Mouse (Mus musculus): ENCODE data around the gene Mta3.
A peak's percentile ranks its signal among the peaks of the same experiment; 100 is the strongest.

Mta3 gene

DNA sequence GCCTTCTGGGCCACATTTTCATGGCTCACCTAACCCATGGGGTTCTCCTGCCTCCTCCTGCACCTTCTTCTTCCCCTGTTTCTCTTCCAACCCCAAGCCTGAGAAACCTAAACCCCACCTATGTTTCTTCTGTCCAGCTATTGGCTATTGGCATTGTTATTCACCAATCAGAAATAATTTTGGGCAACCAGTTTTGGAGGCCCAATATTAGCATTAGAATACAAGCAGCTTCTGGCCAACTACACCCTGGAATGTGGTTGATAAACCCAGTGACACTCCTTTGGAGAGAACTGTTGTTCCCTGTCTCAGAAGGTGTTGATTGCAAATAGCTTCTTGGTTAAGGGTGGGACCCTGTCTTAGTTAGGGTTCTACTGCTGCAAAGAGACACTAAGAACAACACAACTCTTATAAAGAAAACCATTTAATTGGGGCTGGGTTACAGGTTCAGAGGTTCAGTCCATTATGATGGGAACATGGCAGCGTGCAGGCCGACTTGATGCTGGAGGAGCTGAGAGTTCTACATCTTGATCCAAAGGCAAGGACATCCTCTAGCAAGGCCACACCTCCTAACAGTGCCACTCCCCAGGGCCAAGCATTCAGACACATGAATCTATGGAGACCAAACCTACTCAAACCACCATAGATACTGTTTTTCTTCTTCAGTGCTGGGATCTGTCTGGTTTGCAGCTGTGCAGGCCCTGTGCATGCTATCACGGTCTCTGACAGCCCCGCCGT is 44.4 kb downstream of the Mta3 start:
- no peak for ATAC-seq (ENCODE audit: insufficient number of reproducible peaks, low FRiP score, low TSS enrichment)

DNA sequence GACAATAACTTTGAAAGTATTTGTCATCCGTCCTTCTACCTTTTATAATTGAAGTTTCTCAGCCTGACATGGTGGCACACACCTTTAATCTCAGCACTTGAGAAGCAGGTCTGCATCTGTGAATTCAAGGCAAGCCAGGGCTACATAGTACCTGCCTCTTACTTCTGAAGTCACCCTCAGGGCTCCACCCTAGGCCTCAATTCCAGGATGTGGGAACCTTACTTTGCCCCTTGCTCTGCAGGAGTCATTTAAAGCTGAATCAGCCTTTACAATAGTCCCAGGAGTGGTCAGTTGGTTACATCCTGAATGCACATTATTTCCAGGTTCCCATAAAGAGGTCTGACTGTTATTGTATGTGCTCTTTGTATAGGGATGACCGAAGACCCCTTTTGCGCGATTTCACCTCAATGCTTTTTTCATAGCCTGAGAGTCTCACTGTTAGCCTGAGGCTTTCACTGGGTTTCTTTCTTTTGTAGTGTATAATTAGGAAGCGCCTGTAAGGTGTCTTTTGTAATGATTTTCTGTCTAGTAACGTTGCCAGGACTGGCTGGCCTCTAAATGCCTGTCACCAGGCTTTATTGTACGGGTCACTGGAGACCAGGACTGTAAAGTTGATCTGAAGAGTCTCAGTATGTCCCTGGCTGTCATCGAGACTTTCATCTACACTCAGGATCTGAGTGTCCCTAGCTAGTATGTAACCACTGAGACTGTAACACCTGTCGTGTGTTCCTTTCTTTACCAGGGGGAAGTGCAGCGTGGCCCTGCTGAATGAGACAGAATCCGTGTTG is 47.3 kb downstream of the Mta3 start:
- no peak for ATAC-seq (ENCODE audit: insufficient number of reproducible peaks, low FRiP score, low TSS enrichment)

DNA sequence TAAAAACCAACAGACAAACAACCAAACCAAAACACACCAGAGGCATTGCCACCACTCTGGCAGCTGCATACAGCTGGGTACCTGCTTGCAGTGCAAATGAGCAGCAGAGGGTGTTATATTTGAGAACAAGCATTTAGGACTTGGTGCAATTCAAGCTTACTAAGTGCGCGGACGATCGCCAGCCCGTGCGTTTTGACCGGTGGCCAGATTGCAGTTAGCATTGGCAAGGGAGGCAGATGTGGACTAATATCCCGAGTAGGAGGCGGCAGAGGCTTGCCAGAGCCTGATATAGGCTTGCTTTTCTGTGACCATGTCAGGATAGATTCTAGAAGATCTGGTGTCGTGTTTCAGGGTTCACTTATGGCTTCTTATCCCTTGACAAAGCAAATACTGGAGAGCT is 52.1 kb downstream of the Mta3 start:
- ATAC-seq (ENCODE audit: insufficient number of reproducible peaks, low FRiP score, low TSS enrichment): no peak

DNA sequence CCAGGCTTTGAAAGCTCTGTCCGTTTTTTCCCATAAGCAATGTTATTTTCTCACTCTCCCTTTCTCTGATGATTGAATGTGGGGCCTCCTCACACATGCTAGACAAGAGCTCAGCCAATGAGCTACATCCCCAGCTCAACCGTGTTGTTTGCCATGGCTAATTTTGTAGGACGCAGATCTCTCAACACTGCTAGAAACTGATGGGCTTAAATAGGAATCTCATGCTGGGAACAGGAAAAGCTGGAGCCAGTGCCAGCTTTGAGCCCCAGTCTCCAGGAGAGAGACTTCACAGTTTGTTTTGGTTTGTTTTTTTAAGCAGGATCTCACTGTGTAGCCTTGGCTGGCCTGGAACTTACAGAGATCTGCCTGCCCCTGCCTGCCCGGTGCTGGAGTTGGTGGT is 53.6 kb downstream of the Mta3 start:
- ATAC-seq (ENCODE audit: insufficient number of reproducible peaks, low FRiP score, low TSS enrichment): peak; percentile 64

DNA sequence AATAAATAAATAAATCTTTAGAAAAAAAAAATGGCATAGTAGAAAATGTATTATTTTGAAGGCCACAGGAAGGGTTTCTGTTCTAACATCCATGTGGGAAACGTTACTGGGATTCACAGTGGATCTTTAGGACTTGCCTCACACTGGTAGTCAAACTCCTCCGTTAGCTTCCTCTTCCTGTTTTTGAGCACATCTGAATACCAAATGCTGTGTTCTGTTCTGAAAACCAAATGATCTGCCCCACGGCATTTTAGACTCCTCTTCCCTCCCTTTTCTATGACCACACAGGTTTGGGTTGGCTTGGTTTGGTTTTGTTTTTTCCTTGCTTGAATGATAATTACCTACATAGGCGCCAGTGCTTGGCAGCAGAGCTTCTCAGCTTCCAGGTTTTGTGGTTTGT is 58.6 kb downstream of the Mta3 start:
- no peak for ATAC-seq (ENCODE audit: insufficient number of reproducible peaks, low FRiP score, low TSS enrichment)

DNA sequence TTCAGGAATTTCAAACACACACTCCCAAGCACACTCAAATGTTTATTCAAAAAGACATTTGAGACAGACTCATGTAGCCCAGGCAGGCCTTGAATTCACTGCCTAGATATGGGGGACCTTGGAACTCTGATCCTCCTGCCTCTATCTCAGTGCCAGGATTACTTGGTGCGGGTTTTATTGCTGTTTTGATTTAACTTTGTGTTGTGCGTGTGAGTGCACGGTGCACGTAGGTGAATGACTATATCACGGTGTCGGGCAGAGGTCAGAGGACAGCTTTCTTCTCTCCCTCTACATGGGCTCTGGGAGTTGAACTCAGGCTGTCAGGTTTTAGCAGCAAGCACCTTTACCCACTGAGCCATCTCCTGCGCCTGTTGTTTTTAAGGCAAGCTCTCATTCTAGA is 61.1 kb downstream of the Mta3 start:
- no peak for ATAC-seq (ENCODE audit: insufficient number of reproducible peaks, low FRiP score, low TSS enrichment)

DNA sequence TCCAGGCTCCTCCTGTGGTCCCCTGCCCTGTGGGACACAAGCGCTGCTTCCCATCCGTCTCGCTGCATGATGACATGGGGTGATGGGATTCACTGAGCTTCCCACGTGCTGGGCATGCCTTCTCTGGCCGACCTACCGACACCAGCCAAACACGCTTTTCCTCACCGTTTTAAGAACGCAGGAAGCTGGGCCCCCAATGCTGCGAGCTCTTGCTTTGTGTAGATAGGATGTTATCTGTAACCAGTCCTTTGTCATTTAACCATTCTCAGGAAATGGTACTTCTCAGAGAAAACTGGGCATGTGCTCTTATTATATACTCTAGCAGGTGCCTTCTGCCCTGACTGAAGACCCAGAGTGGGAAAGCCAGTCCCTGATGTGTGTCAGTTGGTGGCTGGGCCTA is 62.3 kb downstream of the Mta3 start:
- ATAC-seq (ENCODE audit: insufficient number of reproducible peaks, low FRiP score, low TSS enrichment): no peak

DNA sequence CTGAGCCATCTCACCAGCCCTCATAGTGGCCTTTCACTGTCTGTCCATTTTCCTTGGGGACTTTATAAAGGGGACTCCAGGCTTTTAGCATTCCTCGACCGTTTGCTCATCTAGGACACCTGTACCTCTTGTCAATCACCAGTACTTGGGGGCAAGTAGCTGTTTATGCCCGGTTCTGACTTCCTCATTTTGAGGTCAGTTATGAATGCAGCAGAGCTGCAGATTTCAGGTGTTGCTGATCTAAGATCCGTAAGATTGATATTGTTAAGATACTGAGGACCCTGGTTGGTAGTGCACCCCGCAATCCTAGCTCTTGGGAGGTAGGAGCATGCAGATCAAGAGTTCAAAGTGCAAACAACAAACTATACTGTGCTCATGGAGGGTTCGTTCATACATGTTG is 64.4 kb downstream of the Mta3 start:
- ATAC-seq (ENCODE audit: insufficient number of reproducible peaks, low FRiP score, low TSS enrichment): no peak

DNA sequence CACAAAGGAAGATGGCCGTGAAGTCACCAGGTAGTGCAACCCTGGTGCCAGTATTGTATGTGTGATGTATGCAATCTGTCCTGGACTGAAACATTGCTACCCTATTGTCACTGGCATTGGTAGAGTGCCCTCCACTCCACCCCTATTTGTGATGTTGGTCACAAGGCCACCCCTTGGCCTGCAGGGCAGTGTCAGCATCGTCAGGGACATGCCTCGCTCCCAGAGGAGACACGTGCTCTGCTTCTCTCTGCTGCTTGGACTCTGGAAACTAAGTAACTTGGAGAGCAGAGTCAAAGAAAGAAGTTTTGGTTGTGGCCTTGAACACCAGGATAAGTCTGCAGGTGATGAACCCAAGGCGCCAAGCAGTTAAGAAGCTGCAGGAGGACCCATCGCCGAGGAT is 65.0 kb downstream of the Mta3 start:
- ATAC-seq (ENCODE audit: insufficient number of reproducible peaks, low FRiP score, low TSS enrichment): no peak

DNA sequence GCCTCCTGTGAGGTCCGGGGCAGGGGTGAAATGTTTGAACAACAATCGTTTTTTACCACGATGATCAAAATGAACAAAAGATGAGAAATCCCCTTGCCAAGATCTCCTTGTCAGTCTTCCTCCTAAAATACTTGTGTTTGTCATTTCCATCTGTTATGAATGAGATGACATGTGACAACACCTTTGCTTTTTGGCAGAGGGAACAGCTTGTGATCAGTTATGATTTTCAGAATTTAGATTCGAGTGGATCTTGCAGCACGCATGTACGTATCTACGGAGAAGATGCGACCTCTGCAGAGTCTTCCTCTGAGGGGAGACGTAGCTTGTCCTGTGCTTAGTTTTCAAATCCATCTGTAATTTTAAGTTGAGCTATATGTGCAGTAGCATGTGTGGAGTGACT is 66.1 kb downstream of the Mta3 start:
- ATAC-seq (ENCODE audit: insufficient number of reproducible peaks, low FRiP score, low TSS enrichment): no peak

DNA sequence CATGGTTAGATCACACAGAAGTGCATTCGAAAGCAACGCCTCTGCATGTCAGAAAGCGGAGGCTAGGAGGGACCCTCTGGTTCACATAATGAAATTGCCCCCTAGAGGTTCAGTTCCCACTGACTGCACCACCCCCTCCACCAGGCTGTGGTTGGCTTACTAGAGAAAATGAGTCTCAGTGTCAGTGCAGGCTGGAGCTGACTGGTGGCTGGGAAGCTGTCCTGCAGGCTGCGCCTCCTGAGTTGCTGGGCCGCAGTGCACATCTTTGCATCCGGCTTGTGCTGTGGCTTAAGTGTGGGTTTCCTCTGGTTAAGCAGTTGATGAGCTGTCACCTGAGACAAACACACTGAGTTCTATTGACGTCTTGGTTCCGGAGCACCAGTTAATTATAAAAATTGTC is 66.7 kb downstream of the Mta3 start:
- ATAC-seq (ENCODE audit: insufficient number of reproducible peaks, low FRiP score, low TSS enrichment): no peak

DNA sequence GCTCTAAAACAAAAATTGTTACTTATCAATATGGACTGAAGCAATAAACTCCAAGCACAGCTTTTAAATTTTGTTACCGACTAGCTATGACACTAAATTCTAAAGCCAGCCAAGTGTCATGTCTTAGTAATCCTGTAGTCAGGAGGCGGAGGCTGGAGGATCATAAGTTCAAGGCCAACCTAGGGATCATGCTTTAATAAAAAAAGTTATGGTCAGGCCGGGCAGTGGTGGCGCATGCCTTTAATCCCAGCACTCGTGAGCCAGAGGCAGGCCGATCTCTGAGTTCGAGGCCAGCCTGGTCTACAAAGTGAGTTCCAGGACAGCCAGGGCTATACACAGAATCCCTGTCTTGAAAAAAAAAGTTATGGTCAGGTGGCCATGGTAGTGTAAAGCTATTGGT is 71.0 kb downstream of the Mta3 start:
- ATAC-seq (ENCODE audit: insufficient number of reproducible peaks, low FRiP score, low TSS enrichment): no peak

DNA sequence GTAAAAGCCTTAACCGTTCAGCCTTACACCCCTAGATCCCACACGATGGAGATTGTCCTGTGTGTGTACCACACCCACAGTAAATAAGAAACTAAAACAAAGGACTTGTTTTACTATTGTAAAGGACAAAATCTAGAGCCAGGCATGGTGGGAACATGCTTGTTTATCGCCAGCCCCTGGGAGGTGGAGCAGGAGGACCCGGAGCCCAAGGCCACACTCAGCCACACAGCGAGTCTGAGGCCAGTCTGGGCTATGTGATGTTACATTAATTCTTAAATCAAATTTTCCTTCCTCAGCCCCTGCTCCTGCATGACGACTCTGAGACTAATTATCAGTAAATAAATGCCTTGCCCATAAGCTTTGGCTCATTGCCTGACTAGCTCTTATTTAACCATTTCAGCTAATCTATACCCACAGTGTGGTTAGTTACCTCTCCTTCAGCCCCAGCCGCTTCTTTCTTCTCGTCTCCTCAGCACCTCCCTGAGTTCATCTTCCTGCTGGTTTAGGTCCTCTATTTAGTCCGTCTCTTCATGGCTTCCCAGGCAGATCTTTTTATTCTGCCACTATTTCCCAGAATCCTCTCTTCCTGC is 71.6 kb downstream of the Mta3 start:
- ATAC-seq (ENCODE audit: insufficient number of reproducible peaks, low FRiP score, low TSS enrichment): no peak

DNA sequence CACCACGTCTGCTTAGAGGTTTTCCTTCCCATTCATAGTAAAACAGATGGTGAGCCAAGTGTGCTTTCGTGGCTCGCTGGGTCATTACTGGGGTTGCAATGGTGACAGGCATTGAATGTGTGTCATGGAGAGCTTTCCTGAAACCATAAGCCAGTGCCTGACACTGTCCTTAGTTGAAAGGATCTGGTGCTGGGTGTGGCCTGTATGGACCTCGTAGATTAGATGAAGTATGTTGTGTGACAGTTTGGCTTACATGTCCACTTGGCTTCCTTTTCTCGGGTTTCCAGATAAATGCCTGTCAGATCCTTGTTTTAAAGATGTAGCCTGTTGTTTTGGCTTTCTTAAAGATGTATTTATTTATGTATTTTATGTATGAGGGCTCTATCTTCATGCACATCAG is 74.3 kb downstream of the Mta3 start:
- no peak for ATAC-seq (ENCODE audit: insufficient number of reproducible peaks, low FRiP score, low TSS enrichment)

DNA sequence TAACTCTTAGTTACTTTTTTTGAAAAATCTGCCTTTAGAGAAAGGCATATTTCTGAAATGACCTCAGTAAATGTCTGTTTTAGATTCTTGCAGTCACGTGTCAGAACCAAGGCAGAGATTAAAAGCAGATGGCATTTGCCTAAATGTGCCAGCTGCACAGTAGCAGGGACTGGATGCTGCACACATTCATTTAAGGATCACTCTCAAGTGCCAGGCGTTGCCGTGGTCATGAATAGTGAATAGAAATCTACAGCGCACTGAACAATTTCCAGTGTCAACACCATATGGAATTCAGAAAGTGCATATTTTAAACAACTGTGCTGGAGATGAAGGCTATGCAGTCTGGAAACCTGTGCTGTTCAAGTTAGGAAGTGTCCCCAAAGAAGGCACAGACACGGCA is 76.8 kb downstream of the Mta3 start:
- ATAC-seq (ENCODE audit: insufficient number of reproducible peaks, low FRiP score, low TSS enrichment): 0 out of 2 replicates have a peak, but pooled peaks have one; percentile 61

DNA sequence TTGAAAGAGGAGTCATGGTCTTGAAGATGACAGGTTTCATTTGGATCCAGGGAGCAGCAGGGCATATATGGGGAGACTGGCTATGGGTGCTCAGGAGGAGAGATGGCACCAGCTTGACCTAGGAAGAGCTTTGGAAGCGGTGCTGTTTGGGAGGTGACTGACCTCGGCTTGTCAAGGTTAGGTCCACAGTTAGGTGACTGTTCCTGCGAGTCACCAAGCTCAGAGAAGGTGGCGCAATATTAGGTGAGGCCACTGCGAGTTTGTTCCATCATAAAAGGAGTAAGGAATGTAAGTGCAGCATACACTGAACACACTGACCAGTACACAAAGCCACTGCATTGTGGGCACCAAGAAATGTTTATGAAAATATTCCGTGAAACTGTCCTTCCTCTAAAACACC is 80.5 kb downstream of the Mta3 start:
- no peak for ATAC-seq (ENCODE audit: insufficient number of reproducible peaks, low FRiP score, low TSS enrichment)

DNA sequence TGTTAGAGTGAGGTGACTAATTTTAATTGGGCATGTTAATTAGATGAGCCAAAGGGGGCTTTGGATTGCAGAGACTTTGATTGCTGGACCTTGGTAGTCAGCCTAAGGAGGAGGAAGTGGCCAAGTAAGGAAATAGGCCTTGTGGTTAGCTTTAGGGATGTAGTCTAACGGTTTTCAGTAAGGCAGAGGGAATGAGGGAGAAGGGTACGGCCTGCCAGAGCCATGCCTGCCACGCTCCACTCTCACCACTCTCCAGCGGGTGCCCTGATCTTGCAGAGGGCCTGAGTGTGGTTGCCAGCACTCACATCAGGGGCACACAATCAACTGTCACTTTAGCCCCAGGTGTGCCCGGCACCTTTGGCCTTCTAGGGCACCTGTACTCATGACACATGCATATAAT is 84.2 kb downstream of the Mta3 start:
- no peak for ATAC-seq (ENCODE audit: insufficient number of reproducible peaks, low FRiP score, low TSS enrichment)

DNA sequence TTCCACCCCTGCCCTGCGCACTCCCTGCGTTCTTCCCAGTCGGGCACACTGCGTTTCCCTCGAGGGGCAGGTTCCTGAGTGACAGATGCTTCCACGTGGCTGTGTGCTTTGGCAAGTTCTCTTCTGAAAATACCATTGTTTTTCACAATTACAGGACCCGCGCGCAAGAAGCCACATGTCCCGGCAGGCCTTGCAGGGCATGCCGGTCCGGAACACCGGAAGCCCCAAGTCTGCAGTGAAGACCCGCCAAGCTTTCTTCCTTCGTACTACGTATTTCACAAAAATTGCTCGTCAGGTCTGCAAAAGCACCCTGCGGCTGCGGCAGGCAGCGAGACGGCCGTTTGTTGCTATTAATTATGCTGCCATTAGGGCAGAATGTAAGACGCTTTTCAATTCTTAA is 86.4 kb downstream of the Mta3 start:
- no peak for ATAC-seq (ENCODE audit: insufficient number of reproducible peaks, low FRiP score, low TSS enrichment)

DNA sequence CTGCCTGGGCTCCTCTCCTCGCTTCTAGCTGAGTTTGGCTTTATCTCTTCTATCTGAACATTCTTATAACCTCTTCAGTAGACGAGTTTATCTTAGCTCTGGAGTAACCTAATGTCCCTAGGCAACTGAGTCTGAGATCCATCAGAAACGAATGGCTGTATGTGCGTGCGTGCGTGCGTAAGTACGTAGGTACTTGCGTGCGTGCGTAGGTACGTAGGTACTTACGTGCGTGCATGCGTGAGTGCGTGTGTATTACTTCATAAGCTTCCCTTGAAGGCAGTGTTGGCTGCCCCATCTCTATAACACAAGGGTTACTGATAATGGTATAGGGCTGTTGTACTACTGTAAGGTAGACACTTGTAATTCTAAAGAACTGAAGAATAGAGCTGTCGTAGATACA is 89.2 kb downstream of the Mta3 start:
- no peak for ATAC-seq (ENCODE audit: insufficient number of reproducible peaks, low FRiP score, low TSS enrichment)

DNA sequence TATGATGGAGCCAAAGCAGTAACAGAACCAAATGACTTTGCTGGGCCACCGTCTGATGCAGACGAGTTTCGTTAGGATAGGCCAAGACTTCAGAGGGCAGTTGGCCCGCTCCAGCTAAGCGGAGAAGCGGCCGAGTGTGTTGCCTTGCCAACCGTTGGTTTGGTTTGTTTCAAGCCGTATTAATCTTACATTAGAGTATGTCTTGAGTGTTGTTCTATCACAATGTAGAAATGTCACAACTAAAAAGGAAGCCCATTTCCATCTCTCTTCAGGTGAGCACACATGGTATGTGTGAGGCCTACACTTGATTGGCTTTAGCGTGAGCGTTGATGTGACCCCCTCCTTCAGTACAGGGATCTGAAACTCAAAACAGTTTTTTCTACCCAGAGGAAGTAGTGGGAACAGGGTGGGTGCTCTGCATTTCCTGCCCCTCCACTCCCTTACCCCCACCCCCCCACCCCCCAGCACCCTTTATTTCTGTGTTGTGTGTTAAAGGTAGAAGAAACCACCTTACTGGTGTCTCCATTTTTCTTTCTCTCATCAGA is 93.6 kb downstream of the Mta3 start:
- no peak for ATAC-seq (ENCODE audit: insufficient number of reproducible peaks, low FRiP score, low TSS enrichment)

DNA sequence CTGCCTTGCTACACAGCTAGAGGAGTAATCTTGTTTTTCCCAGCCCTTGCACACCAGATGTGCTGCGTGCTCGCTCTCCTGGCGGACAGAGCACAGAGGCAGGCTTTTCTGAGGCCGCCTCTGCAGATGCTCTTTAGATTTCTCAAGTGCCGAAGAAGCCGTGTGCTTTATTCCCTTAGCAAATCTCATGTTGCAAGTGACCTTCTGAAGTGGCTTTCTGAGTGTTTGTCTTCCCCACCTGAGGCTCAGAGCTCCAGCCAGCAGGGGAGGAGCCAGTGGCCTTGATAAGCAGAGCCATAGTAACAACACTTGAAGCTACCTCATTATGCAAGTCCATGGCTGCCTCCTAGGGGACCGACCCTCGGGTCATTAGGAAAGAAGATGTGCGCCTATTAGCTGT is 98.0 kb downstream of the Mta3 start:
- no peak for ATAC-seq (ENCODE audit: insufficient number of reproducible peaks, low FRiP score, low TSS enrichment)

Data from cerebellum, adult (tissue).